ENCODE assay signal across 15 mouse cellular contexts in genomic region chr3:135489865-135490520, GRCm38 (mm10).
"Had no signal": no experiment of that assay in that cellular context is flagged by ENCODE, and none has a peak within 500 bp of the region (broad histone marks: within the 10 kb centered on the region; RNA-seq: fewer than 3 reads in every experiment).

No protein-coding gene starts in this region.

- H3K4me3 ChIP-seq: limb, embryonic 13.5 days; liver, embryonic 12.5 days; midbrain, embryonic 10.5 days; neural tube, embryonic 13.5 days; stomach, embryonic 15.5 days had no signal

- H3K9me3 ChIP-seq: limb, embryonic 13.5 days; liver, embryonic 12.5 days; midbrain, embryonic 10.5 days; neural tube, embryonic 13.5 days; stomach, embryonic 15.5 days had no signal

- H3K4me1 ChIP-seq: stomach, embryonic 15.5 days had no signal

- H3K4me2 ChIP-seq: hindbrain, embryonic 14.5 days; limb, embryonic 13.5 days; liver, embryonic 12.5 days; lung, embryonic 14.5 days; neural tube, embryonic 13.5 days; stomach, embryonic 15.5 days had no signal

- H3K27me3 ChIP-seq: liver, embryonic 12.5 days; neural tube, embryonic 13.5 days; stomach, embryonic 15.5 days had no signal

- ATAC-seq: liver, embryonic 12.5 days; midbrain, embryonic 16.5 days had no signal

- H3K36me3 ChIP-seq: limb, embryonic 13.5 days; midbrain, embryonic 10.5 days; neural tube, embryonic 13.5 days; stomach, embryonic 15.5 days had no signal

- DNase-seq: left cerebral cortex, postnatal 4 days; lung, embryonic 14.5 days; lung, postnatal 10 days; lung, postnatal 4 days; retina, postnatal 1 day; right cerebral cortex, postnatal 14 days; thymus, adult 2 months; thymus, postnatal 25 days had no signal

- H3K27ac ChIP-seq: hindbrain, embryonic 14.5 days; limb, embryonic 13.5 days; liver, embryonic 12.5 days; midbrain, embryonic 10.5 days; neural tube, embryonic 13.5 days; stomach, embryonic 15.5 days had no signal

- H3K9ac ChIP-seq: hindbrain, embryonic 14.5 days; limb, embryonic 13.5 days; liver, embryonic 12.5 days; lung, embryonic 14.5 days; neural tube, embryonic 13.5 days; stomach, embryonic 15.5 days had no signal
